Mouse (Mus musculus): ENCODE results near the gene Gm13278. TPM values are rescaled to one million over a fixed set of nuclear protein-coding genes. Genes with fewer than 3 reads are reported as not detected.
A peak's percentile ranks its signal among the peaks of the same experiment; 100 is the strongest.
"Not testable (repeated sequence)": the region's sequence is repeated elsewhere in the genome, so short reads cannot be mapped to it uniquely, and the experiment has no call there.

Gene Gm13278
- polyA plus RNA-seq, 1 experiment from 2014 or later: not detected

- H3K9me3 ChIP-seq (ENCODE audit: control insufficient read depth, low read length); H3K4me1 ChIP-seq (ENCODE audit: control insufficient read depth, insufficient read depth, low read length); H3K9ac ChIP-seq (ENCODE audit: low read length); H3K4me3 ChIP-seq (ENCODE audit: low read depth, low read length); H3K36me3 ChIP-seq (ENCODE audit: control insufficient read depth, insufficient read depth, low read length); H3K27ac ChIP-seq (replicated peaks; ENCODE audit: low read depth, low read length); DNase-seq (ENCODE audit: low spot score); ATAC-seq (ENCODE audit: insufficient number of reproducible peaks, low FRiP score, low TSS enrichment, low read depth); H3K27me3 ChIP-seq (ENCODE audit: control insufficient read depth, insufficient read depth, low read length); H3K4me2 ChIP-seq (ENCODE audit: low read depth, severe bottlenecking): not testable (repeated sequence)
- no CpG with 5 or more reads among the region's 29 CpGs for WGBS
Observed at GRCm38 (mm10) chr4:88802954-88803353, 11.6 kb downstream of the Gm13278 start, which contains the start of gene Gm13287. Gene Gm13287 (plus strand): TSS chr4:88803254.

- WGBS: no CpG with 5 or more reads among the region's 8 CpGs
- not testable (repeated sequence) for H3K4me2 ChIP-seq (ENCODE audit: low read depth, severe bottlenecking); H3K36me3 ChIP-seq (ENCODE audit: control insufficient read depth, insufficient read depth, low read length); H3K9ac ChIP-seq (ENCODE audit: low read length); H3K9me3 ChIP-seq (ENCODE audit: control insufficient read depth, low read length); ATAC-seq (ENCODE audit: insufficient number of reproducible peaks, low FRiP score, low TSS enrichment, low read depth); DNase-seq (ENCODE audit: low spot score); H3K4me3 ChIP-seq (ENCODE audit: low read depth, low read length); H3K27me3 ChIP-seq (ENCODE audit: control insufficient read depth, insufficient read depth, low read length); H3K4me1 ChIP-seq (ENCODE audit: control insufficient read depth, insufficient read depth, low read length); H3K27ac ChIP-seq (replicated peaks; ENCODE audit: low read depth, low read length)
Observed at GRCm38 (mm10) chr4:88805231-88805630, 13.9 kb downstream of the Gm13278 start, which contains the start of gene Gm13288. Gene Gm13288 (plus strand): TSS chr4:88805531.

- ATAC-seq (ENCODE audit: insufficient number of reproducible peaks, low FRiP score, low TSS enrichment, low read depth); H3K4me2 ChIP-seq (ENCODE audit: low read depth, severe bottlenecking); H3K36me3 ChIP-seq (ENCODE audit: control insufficient read depth, insufficient read depth, low read length); DNase-seq (ENCODE audit: low spot score); H3K9me3 ChIP-seq (ENCODE audit: control insufficient read depth, low read length); H3K4me1 ChIP-seq (ENCODE audit: control insufficient read depth, insufficient read depth, low read length); H3K27ac ChIP-seq (replicated peaks; ENCODE audit: low read depth, low read length); H3K27me3 ChIP-seq (ENCODE audit: control insufficient read depth, insufficient read depth, low read length); H3K9ac ChIP-seq (ENCODE audit: low read length); H3K4me3 ChIP-seq (ENCODE audit: low read depth, low read length): not testable (repeated sequence)
- no CpG with 5 or more reads among the region's 34 CpGs for WGBS
Observed at GRCm38 (mm10) chr4:88805761-88806160, 14.4 kb downstream of the Gm13278 start.

GRCm38 (mm10) chr4:88815928-88816327, 24.6 kb downstream of the Gm13278 start, which contains the start of gene Ifna7:
Gene Ifna7 (plus strand): TSS chr4:88816228.
- Histone ChIP-seq H3K27me3 (ENCODE audit: control insufficient read depth, insufficient read depth, low read length) (no peaks in the 10 kb centered on the region), H3K4me1 (ENCODE audit: control insufficient read depth, insufficient read depth, low read length) (no peaks in the 10 kb centered on the region), H3K36me3 (ENCODE audit: control insufficient read depth, insufficient read depth, low read length) (no peaks in the 10 kb centered on the region), H3K4me2 (ENCODE audit: low read depth, severe bottlenecking) (no peak within 1 kb of the TSS), H3K27ac (replicated peaks; ENCODE audit: low read depth, low read length) (no peak within 1 kb of the TSS), H3K4me3 (ENCODE audit: low read depth, low read length) (no peak within 1 kb of the TSS), H3K9me3 (ENCODE audit: control insufficient read depth, low read length) (no peaks in the 10 kb centered on the region), H3K9ac (ENCODE audit: low read length) (no peak within 1 kb of the TSS)
- DNase-seq (ENCODE audit: low spot score) (no peak), ATAC-seq (ENCODE audit: insufficient number of reproducible peaks, low FRiP score, low TSS enrichment, low read depth) (no peak)
- 64% methylated on average over 3 of the region's 3 CpGs for WGBS

- no peak within 1 kb of the TSS for H3K27ac ChIP-seq (replicated peaks; ENCODE audit: low read depth, low read length)
- H3K9ac ChIP-seq (ENCODE audit: low read length): no peak within 1 kb of the TSS
- DNase-seq (ENCODE audit: low spot score) (no peak), ATAC-seq (ENCODE audit: insufficient number of reproducible peaks, low FRiP score, low TSS enrichment, low read depth) (no peak)
- H3K27me3 ChIP-seq (ENCODE audit: control insufficient read depth, insufficient read depth, low read length): no peaks in the 10 kb centered on the region
- H3K4me3 ChIP-seq (ENCODE audit: low read depth, low read length): no peak within 1 kb of the TSS
- no peaks in the 10 kb centered on the region for H3K4me1 ChIP-seq (ENCODE audit: control insufficient read depth, insufficient read depth, low read length)
- H3K36me3 ChIP-seq (ENCODE audit: control insufficient read depth, insufficient read depth, low read length): no peaks in the 10 kb centered on the region
- no peaks in the 10 kb centered on the region for H3K9me3 ChIP-seq (ENCODE audit: control insufficient read depth, low read length)
- WGBS: 74% methylated on average over 1 of the region's 1 CpGs
- H3K4me2 ChIP-seq (ENCODE audit: low read depth, severe bottlenecking): no peak within 1 kb of the TSS
Observed at GRCm38 (mm10) chr4:88819659-88820058, 28.3 kb downstream of the Gm13278 start, which contains the start of gene Ifna11. Gene Ifna11 (plus strand): TSS chr4:88819959.

GRCm38 (mm10) chr4:88822995-88823394, 31.6 kb downstream of the Gm13278 start:
- ATAC-seq (ENCODE audit: insufficient number of reproducible peaks, low FRiP score, low TSS enrichment, low read depth) (no peak), DNase-seq (ENCODE audit: low spot score) (peak; percentile 26)
- Histone ChIP-seq H3K9ac (ENCODE audit: low read length) (no peak overlapping the region), H3K9me3 (ENCODE audit: control insufficient read depth, low read length) (no peaks in the 10 kb centered on the region), H3K27me3 (ENCODE audit: control insufficient read depth, insufficient read depth, low read length) (no peaks in the 10 kb centered on the region), H3K4me1 (ENCODE audit: control insufficient read depth, insufficient read depth, low read length) (no peaks in the 10 kb centered on the region), H3K27ac (replicated peaks; ENCODE audit: low read depth, low read length) (no peak overlapping the region), H3K36me3 (ENCODE audit: control insufficient read depth, insufficient read depth, low read length) (no peaks in the 10 kb centered on the region), H3K4me2 (ENCODE audit: low read depth, severe bottlenecking) (no peak overlapping the region), H3K4me3 (ENCODE audit: low read depth, low read length) (no peak overlapping the region)
- 24% methylated on average over 4 of the region's 4 CpGs for WGBS

GRCm38 (mm10) chr4:88827116-88827515, 35.8 kb downstream of the Gm13278 start, which contains the start of gene Ifna6:
Gene Ifna6 (plus strand): TSS chr4:88827416.
- not testable (repeated sequence) for ATAC-seq (ENCODE audit: insufficient number of reproducible peaks, low FRiP score, low TSS enrichment, low read depth); H3K27ac ChIP-seq (replicated peaks; ENCODE audit: low read depth, low read length); H3K9me3 ChIP-seq (ENCODE audit: control insufficient read depth, low read length); H3K4me2 ChIP-seq (ENCODE audit: low read depth, severe bottlenecking); H3K27me3 ChIP-seq (ENCODE audit: control insufficient read depth, insufficient read depth, low read length); H3K4me3 ChIP-seq (ENCODE audit: low read depth, low read length); H3K9ac ChIP-seq (ENCODE audit: low read length); H3K36me3 ChIP-seq (ENCODE audit: control insufficient read depth, insufficient read depth, low read length); DNase-seq (ENCODE audit: low spot score); H3K4me1 ChIP-seq (ENCODE audit: control insufficient read depth, insufficient read depth, low read length)

GRCm38 (mm10) chr4:88830523-88830922, 39.2 kb downstream of the Gm13278 start:
- Histone ChIP-seq H3K9me3 (ENCODE audit: control insufficient read depth, low read length) (no peaks in the 10 kb centered on the region), H3K36me3 (ENCODE audit: control insufficient read depth, insufficient read depth, low read length) (no peaks in the 10 kb centered on the region), H3K4me1 (ENCODE audit: control insufficient read depth, insufficient read depth, low read length) (no peaks in the 10 kb centered on the region), H3K4me3 (ENCODE audit: low read depth, low read length) (no peak overlapping the region), H3K9ac (ENCODE audit: low read length) (no peak overlapping the region), H3K27ac (replicated peaks; ENCODE audit: low read depth, low read length) (no peak overlapping the region), H3K27me3 (ENCODE audit: control insufficient read depth, insufficient read depth, low read length) (no peaks in the 10 kb centered on the region), H3K4me2 (ENCODE audit: low read depth, severe bottlenecking) (no peak overlapping the region)
- DNase-seq (ENCODE audit: low spot score) (peak; percentile 38), ATAC-seq (ENCODE audit: insufficient number of reproducible peaks, low FRiP score, low TSS enrichment, low read depth) (no peak)
- 31% methylated on average over 4 of the region's 4 CpGs for WGBS

GRCm38 (mm10) chr4:88835225-88835624, 43.9 kb downstream of the Gm13278 start, which contains the start of gene Ifna5:
Gene Ifna5 (plus strand): TSS chr4:88835525.
- not testable (repeated sequence) for DNase-seq (ENCODE audit: low spot score); H3K4me1 ChIP-seq (ENCODE audit: control insufficient read depth, insufficient read depth, low read length); H3K9ac ChIP-seq (ENCODE audit: low read length); H3K4me2 ChIP-seq (ENCODE audit: low read depth, severe bottlenecking); H3K36me3 ChIP-seq (ENCODE audit: control insufficient read depth, insufficient read depth, low read length); H3K9me3 ChIP-seq (ENCODE audit: control insufficient read depth, low read length); ATAC-seq (ENCODE audit: insufficient number of reproducible peaks, low FRiP score, low TSS enrichment, low read depth); H3K4me3 ChIP-seq (ENCODE audit: low read depth, low read length); H3K27me3 ChIP-seq (ENCODE audit: control insufficient read depth, insufficient read depth, low read length); H3K27ac ChIP-seq (replicated peaks; ENCODE audit: low read depth, low read length)
- WGBS: 80% methylated on average over 1 of the region's 1 CpGs
